Mouse (Mus musculus) bone marrow macrophage, adult 2 months (primary cell): Measurements from ENCODE around the gene Pxt1. TPM values are rescaled to one million over a fixed set of nuclear protein-coding genes. Genes with fewer than 3 reads are reported as not detected.

Source experiments
- H3K27ac ChIP-seq: 2 replicates; pipeline ENCODE4 v1.5.1; 2012; ENCODE audit warnings: low read depth, low read length; ENCODE audit not compliant: insufficient read depth
- H3K4me1 ChIP-seq: 2 replicates; pipeline ENCODE4 v1.6.1; 2012; ENCODE audit warnings: low read length; ENCODE audit not compliant: control insufficient read depth, insufficient read depth
- H3K4me3 ChIP-seq: 2 replicates; pipeline ENCODE4 v1.5.1; 2012; ENCODE audit warnings: mild to moderate bottlenecking, low read length, moderate library complexity; ENCODE audit not compliant: insufficient read depth
- CTCF ChIP-seq: IDR thresholded peaks from 2 replicates; pipeline ENCODE4 v1.5.1; 2012; ENCODE audit warnings: low read depth, mild to moderate bottlenecking, low read length, moderate library complexity
- POLR2A ChIP-seq: IDR thresholded peaks from 2 replicates; pipeline ENCODE4 v1.6.1; 2012; ENCODE audit warnings: mild to moderate bottlenecking, low read depth, low read length, borderline replicate concordance
- polyA plus RNA-seq: library from polyadenylated mRNA; stranded (reverse); fragments of >200 nt; gene quantifications from 2 replicates; pipeline ENCODE4 v1.2.4, GENCODE M21; 2012; ENCODE audit not compliant: missing spikeins, insufficient read depth, insufficient read length

Pxt1 gene
- polyA plus RNA-seq, 1 experiment = not detected

- TF ChIP-seq CTCF = no peak
- TF ChIP-seq POLR2A = no peak
- H3K27ac ChIP-seq = no peak overlapping the region
- no peaks in the 10 kb centered on the region for H3K4me1 ChIP-seq
- H3K4me3 ChIP-seq = no peak overlapping the region
These were observed 12.0 kb downstream of the Pxt1 start for GRCm38 (mm10) chr17:28931436-28932211.

DNA sequence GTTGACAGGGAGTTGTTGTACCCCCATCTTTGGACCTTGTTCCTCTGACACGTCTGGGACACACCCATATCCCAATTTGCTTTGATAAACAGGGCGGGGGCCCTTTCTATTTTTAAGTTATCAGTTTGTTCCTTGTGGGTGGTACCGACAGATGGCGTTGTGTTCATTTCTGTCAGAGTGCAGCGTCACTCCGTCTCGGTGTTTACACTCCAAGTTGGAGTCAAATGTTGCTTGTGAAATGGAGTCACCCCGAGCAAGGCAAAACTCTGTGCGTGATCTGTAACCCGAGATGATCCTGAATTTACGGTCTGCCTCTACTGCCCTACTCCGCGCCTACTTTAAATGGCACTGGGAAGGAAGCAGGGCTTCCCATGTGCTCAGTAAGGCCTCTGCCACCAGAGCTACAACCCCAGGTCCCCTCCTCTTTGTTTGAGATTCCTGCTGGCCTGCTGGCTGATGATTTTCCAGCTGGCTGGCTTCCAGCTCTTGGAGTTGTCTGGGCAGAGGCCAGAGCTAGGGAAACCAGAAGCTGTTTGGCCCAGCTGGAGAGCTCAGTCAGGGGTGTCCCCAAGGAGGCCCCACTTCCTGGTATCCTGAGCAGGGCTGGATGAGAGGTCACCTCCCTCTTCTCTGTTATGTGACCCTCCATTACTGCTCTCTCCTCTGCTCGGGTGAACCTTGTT is 13.1 kb downstream of the Pxt1 start:
- Histone ChIP-seq H3K4me1 (no peaks in the 10 kb centered on the region), H3K27ac (no peak overlapping the region), H3K4me3 (no peak overlapping the region)
- TF ChIP-seq CTCF = no peak
- no peak for TF ChIP-seq POLR2A

DNA sequence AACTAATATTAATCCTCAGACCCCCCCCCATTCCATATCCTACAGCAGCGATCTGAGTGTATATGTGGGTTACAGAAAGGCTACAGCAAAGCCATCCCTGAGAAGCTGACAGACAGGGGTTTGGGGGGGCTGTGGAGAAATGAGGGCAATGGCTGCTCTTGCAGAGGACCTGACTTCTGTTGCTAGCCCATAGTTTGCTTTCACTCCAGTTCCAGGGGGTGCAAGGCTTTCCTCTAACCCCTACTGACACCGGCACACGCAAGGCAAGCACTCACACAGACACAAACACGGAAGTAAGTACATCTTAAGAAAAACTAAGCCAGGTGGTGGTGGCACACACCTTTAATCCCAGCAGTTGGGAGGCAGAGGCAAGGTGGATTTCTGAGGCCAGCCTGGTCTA is 14.3 kb downstream of the Pxt1 start:
- Histone ChIP-seq H3K27ac (no peak overlapping the region), H3K4me3 (no peak overlapping the region), H3K4me1 (no peaks in the 10 kb centered on the region)
- TF ChIP-seq POLR2A = no peak
- TF ChIP-seq CTCF = no peak

GRCm38 (mm10) chr17:28928004-28928403 is 15.6 kb downstream of the Pxt1 start:
- TF ChIP-seq CTCF (no peak), POLR2A (no peak)
- Histone ChIP-seq H3K27ac (no peak overlapping the region), H3K4me1 (no peaks in the 10 kb centered on the region), H3K4me3 (no peak overlapping the region)

DNA sequence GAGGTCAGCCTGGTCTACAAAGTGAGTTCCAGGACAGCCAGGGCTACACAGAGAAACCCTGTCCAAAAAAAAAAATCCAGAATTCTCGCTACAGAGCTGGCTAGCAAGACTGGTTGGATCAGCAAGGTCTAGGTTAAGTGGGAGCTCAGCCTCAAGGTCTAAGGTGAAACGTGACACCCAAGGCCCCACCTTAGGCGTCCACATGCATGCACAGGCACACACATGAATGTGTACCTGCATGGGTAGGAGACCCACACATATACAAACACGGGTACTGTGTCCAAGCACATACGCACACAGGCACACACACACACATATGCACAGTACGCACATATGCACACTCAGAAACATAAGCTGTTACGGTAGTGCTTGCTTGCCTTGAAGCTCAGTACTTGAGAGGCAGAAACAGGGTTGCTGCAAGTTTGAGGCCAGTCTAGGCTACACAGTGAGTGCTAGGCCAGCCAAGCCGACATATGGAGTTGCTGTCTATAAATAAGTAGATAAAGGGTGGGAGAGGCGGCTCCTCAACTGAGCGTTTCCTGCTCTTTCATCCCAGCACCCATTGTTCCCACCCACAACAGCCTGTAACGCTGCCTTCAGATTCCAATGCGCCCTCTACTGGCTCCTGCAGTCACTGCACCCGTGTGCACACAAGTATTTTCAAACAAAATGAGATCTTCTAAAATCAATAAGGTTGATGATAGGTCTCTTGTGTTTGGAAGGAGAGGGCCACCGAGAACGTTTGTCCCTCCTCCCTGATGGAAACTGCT is 16.6 kb downstream of the Pxt1 start:
- Histone ChIP-seq H3K27ac (no peak overlapping the region), H3K4me1 (peaks cover 6% of the 10 kb centered on the region; the same call in 1 of the 2 replicates), H3K4me3 (no peak overlapping the region)
- TF ChIP-seq POLR2A (no peak), CTCF (peak; percentile 77)

DNA sequence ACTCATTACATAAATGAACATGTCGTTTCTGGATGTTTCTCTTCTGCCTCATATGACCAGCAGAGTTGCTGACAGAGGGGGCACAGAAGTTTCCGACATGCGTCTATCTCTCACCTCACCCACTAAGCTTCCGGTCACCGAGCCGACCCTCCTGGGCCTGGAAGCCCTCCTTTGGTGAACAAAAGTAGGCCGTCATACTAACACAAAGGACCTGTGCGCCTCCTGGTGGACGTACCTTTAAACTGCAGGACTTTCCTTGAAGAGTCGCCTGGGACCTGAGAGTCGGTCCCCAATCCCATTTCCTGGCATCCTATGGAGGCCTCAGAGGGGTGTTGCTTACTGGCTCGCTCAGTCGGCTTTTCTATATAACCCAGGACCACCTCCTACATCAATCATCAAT is 17.3 kb downstream of the Pxt1 start:
- Histone ChIP-seq H3K27ac (no peak overlapping the region), H3K4me1 (peaks cover 7% of the 10 kb centered on the region; the same call in 1 of the 2 replicates), H3K4me3 (no peak overlapping the region)
- peak; percentile 96 for TF ChIP-seq CTCF
- TF ChIP-seq POLR2A = no peak

GRCm38 (mm10) chr17:28924957-28925595 is 18.6 kb downstream of the Pxt1 start:
- Histone ChIP-seq H3K4me3 (no peak overlapping the region), H3K4me1 (peaks cover 7% of the 10 kb centered on the region; the same call in 1 of the 2 replicates), H3K27ac (no peak overlapping the region)
- TF ChIP-seq CTCF (no peak), POLR2A (no peak)

GRCm38 (mm10) chr17:28922096-28922495 is 21.5 kb downstream of the Pxt1 start:
- TF ChIP-seq CTCF = no peak
- no peak for TF ChIP-seq POLR2A
- H3K27ac ChIP-seq = no peak overlapping the region
- no peak overlapping the region for H3K4me3 ChIP-seq
- H3K4me1 ChIP-seq = peaks cover 7% of the 10 kb centered on the region; the same call in 1 of the 2 replicates

DNA sequence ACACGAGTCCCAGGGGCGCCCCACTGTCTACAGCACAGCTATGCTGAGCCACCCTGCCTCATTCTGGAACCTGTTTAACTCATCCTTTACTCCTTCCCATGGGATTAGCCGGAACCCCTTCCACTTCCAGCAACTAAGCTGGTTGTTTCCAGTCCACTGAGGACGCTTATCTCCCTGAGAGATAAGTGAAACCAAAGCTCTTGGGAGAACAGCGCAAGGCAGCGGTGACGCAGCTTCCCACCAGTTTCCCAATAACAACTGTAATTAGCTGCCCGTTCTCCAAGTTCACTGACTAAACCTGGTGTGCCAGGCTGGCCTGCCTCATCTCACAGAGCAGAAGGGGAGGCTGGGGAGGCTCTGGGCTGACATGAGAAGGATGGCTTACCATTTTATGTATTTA is 22.6 kb downstream of the Pxt1 start:
- Histone ChIP-seq H3K27ac (no peak overlapping the region), H3K4me3 (no peak overlapping the region), H3K4me1 (peaks cover 7% of the 10 kb centered on the region; the same call in 1 of the 2 replicates)
- TF ChIP-seq CTCF = no peak
- TF ChIP-seq POLR2A = no peak
